1 mouse cellular context compared by ENCODE assay signal in genomic region chr5:114129550-114130210, GRCm38 (mm10).
TF ChIP-seq lines count a peak whose summit lies in the region.

No protein-coding gene starts in this region.

TF ChIP-seq in CH12.LX, 34 proteins besides CTCF, POLR2A, EP300 and RAD21 (continued from another document):
- TF ChIP-seq ZKSCAN1 (IDR thresholded peaks at IDR 0.05; ENCODE audit: borderline replicate concordance, low read depth, low read length) (no peak), PAX5 (IDR thresholded peaks at IDR 0.05; ENCODE audit: low read length) (no peak), MAFK (IDR thresholded peaks at IDR 0.05; ENCODE audit: insufficient replicate concordance, low read length) (no peak), BHLHE40 (IDR thresholded peaks at IDR 0.05; ENCODE audit: low read depth, low read length) (0 out of 2 replicates have a peak, but pooled peaks have one; percentile 11)
TF ChIP-seq in CH12.LX: peak in this region for 5.
